Mouse (Mus musculus) Patski (cell line): ENCODE results near the gene Mlst8. TPM values are rescaled to one million over a fixed set of nuclear protein-coding genes. Genes with fewer than 3 reads are reported as not detected.
A peak's percentile ranks its signal among the peaks of the same experiment; 100 is the strongest.
"Not testable (repeated sequence)": the region's sequence is repeated elsewhere in the genome, so short reads cannot be mapped to it uniquely, and the experiment has no call there.

Experiments used
- ATAC-seq: fragments of 100-300 bp; one replicate; pipeline ENCODE4 v1.8.0; 2021
- CTCF ChIA-PET: fragments of 350-600 bp; sonication (Branson Sonifier 250); formaldehyde crosslinking; loops from one replicate; lab custom pipeline; 2022; ENCODE audit warnings: inconsistent platforms; lab: Charles Lee
- POLR2A ChIA-PET: fragments of 350-600 bp; sonication (Branson Sonifier 250); formaldehyde crosslinking; loops from one replicate; lab custom pipeline; 2022; ENCODE audit warnings: antibody characterized with exemption, inconsistent platforms; lab: Charles Lee
- DNase-seq: peaks from one replicate; pipeline ENCODE4 v3.0.0-alpha.2; 2011; ENCODE audit warnings: low read depth, low spot score
- H3K27me3 ChIP-seq: fragments of 371-371 bp; one replicate; pipeline ENCODE4 v1.5.1; 2021
- CTCF ChIP-seq: fragments of 100-300 bp; IDR thresholded peaks from one replicate; pipeline ENCODE4 v1.5.1; 2021
- in situ Hi-C: fragments of 300-500 bp; cut with MboI; formaldehyde crosslinking; loops from 3 replicates; pipeline ENCODE4 v1.11.1; 2018; ENCODE audit warnings: low pct_unique_long_range_greater_than_20kb, mixed read lengths
- polyA plus RNA-seq: library from polyadenylated mRNA; unstranded; gene quantifications from one replicate; pipeline ENCODE4 v1.2.3, GENCODE M21; 2021

Gene Mlst8
- polyA plus RNA-seq, 1 experiment from 2014 or later, result 23.1 TPM

DNA sequence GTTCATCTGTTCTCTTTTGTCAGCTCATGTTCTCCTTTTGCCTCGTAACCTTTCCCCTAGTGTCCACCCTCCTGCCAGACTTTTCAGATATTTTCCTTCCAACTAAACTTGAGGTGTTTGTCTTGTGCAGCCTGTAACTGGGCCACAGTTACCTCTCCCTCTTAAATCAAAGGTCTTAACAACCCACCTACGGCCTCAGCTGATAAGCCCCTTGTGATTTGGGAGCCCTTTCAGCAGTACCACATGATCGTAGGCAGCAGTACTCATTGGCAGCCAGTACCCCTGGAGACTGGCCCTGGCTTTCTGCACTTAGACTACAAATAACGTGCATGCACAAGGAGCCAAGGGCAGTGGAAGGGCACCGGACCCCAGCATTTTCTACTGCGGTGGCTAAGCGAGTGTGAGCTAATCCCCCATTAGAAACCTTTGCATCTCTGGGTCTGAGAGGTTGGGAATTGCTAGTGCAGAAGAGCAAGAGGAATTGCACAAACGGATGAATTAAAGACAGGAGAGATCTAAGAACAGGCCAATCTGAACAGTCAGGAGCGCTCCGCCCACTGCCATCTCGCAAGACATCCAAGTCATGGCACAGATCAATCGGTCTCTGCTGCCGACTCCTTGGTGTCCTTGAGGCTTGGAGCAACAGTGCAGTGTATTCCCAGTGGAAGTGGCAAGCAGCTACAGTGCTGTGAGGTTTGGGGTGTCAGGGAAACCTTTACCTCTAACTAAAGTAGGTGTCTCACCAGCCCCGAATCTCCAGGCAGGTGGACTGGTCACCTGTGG is 49.5 kb downstream of the Mlst8 start:
- TF ChIP-seq CTCF, result no peak
- no peak for ATAC-seq
- CTCF ChIA-PET, result interaction anchor here (0.6 kb wide), 1 partner anchor 16 kb away, joined by 3 read pairs; no protein-coding TSS in a partner anchor
- in situ Hi-C loops, result no loop called here
- no peaks in the 10 kb centered on the region for H3K27me3 ChIP-seq
- no peak for DNase-seq
- POLR2A ChIA-PET, result interaction anchor here (0.6 to 1.1 kb wide), 2 partner anchors 43 to 166 kb away, joined by 3 to 4 read pairs; no protein-coding TSS in a partner anchor

DNA sequence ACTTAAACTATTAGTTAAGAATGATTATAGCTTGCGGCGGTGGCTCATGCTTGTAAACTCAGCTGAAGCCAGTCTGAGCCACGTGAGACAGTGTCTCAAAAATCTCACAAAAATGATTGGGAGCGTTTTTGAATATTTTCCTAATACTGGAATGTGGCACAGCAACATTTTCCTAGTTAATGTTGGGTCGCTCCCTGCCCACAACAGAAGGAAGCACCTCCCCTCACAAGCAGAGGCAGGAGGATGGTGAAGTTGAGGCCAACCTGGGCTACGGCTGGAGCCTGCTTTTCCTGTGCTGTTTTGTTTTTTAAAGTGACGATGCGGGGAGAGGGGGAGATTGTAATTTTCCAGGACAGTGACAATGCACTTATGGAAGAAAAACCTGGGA is 51.7 kb downstream of the Mlst8 start:
- DNase-seq (no peak), ATAC-seq (no peak)
- in situ Hi-C loops, result no loop called here
- ChIA-PET POLR2A (interaction anchor here (0.8 to 1.0 kb wide), 2 partner anchors 11 to 50 kb away, joined by 3 read pairs; no protein-coding TSS in a partner anchor), CTCF (interaction anchor here (0.7 to 1.0 kb wide), 2 partner anchors 8 to 10 kb away, joined by 3 read pairs; no protein-coding TSS in a partner anchor)
- no peak for TF ChIP-seq CTCF
- H3K27me3 ChIP-seq, result no peaks in the 10 kb centered on the region

DNA sequence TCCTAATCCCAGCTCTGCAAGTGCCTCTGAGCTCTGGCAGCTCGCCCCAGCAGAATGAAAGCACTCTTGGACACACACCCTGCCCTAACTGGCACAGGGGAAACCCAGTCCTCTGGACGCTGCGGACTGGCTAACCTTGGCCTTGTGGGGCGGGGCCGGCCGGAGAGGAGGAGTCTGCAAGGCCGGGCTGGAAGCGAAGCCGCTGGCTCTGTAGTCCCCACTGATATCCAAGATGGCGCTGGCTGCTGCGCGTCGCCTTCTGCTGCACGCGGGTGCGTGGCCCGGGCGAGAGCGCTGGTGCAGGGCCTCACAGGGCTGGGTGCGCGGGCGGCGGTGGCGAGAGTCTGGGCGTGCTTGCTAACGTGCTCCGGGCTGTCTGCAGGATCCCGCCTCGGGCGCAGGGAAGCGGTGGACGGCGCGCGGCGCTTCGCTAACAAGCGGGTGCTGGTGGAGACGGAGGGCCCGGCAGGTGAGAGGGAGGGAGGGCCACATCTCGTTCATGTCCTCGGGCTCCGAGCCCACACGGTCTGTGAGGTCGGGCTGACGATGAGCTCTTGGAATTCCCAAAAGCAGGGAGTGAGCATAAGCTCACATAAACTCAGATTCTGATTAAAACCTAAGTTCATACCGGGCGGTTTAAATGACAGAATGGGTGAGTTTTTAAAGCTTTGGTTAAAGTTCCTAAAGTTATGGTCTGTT is 52.3 kb downstream of the Mlst8 start, which contains the start of gene Eci1:
Gene Eci1 (plus strand): TSS at position 171 of the 699 bp plus-strand sequence.
- ATAC-seq (peak; percentile 99), DNase-seq (peak; percentile 77)
- no peaks in the 10 kb centered on the region for H3K27me3 ChIP-seq
- CTCF ChIA-PET, result interaction anchor here (0.7 to 1.0 kb wide), 2 partner anchors 9 to 10 kb away, joined by 3 read pairs; no protein-coding TSS in a partner anchor
- POLR2A ChIA-PET, result interaction anchor here (0.7 to 1.0 kb wide), 3 partner anchors 11 to 50 kb away, joined by 3 read pairs; no protein-coding TSS in a partner anchor
- no peak for TF ChIP-seq CTCF
- in situ Hi-C loops, result no loop called here

GRCm38 (mm10) chr17:24425905-24426304 is 53.0 kb downstream of the Mlst8 start:
- in situ Hi-C loops, result no loop called here
- TF ChIP-seq CTCF, result no peak
- no peaks in the 10 kb centered on the region for H3K27me3 ChIP-seq
- POLR2A ChIA-PET, result interaction anchor here (0.7 kb wide), 1 partner anchor 26 kb away, joined by 3 read pairs; no protein-coding TSS in a partner anchor
- CTCF ChIA-PET, result no interaction called here
- ATAC-seq, result peak; percentile 1
- no peak for DNase-seq

GRCm38 (mm10) chr17:24425326-24425725 is 53.6 kb downstream of the Mlst8 start:
- H3K27me3 ChIP-seq, DNase-seq, in situ Hi-C loops, ATAC-seq, POLR2A ChIA-PET, CTCF ChIA-PET: not testable (repeated sequence)

- no peak for TF ChIP-seq CTCF
- ChIA-PET POLR2A (no interaction called here), CTCF (interaction anchor here (0.7 kb wide), 1 partner anchor 20 kb away, joined by 3 read pairs; no protein-coding TSS in a partner anchor)
- ATAC-seq (no peak), DNase-seq (no peak)
- no peaks in the 10 kb centered on the region for H3K27me3 ChIP-seq
- in situ Hi-C loops, result no loop called here
These were observed 54.4 kb downstream of the Mlst8 start for GRCm38 (mm10) chr17:24424489-24424888.

Other genes starting within 250 kb of the Mlst8 start
- 12.9 TPM for gene Ccnf, start 227.6 kb downstream of the Mlst8 start, polyA plus RNA-seq
- gene Abca17, start 128.0 kb downstream of the Mlst8 start, polyA plus RNA-seq, result 0.08 TPM
- 53.4 TPM for gene Abca3, start 127.1 kb downstream of the Mlst8 start, polyA plus RNA-seq
- gene Rnps1, start 64.5 kb downstream of the Mlst8 start, polyA plus RNA-seq, result 98.5 TPM
- gene Eci1, start 52.4 kb downstream of the Mlst8 start, polyA plus RNA-seq, result 106 TPM
- gene Dnase1l2, start 36.0 kb downstream of the Mlst8 start, polyA plus RNA-seq, result 3.5 TPM
- 36.9 TPM for gene E4f1, start 8.8 kb downstream of the Mlst8 start, polyA plus RNA-seq
- gene Pgp, start 8.7 kb downstream of the Mlst8 start, polyA plus RNA-seq, result 41.3 TPM
- gene Bricd5, start 5.2 kb downstream of the Mlst8 start, polyA plus RNA-seq, result 0.06 TPM
- 1.0 TPM for gene Caskin1, start 9.5 kb upstream of the Mlst8 start, polyA plus RNA-seq
- gene Traf7, start 48.9 kb upstream of the Mlst8 start, polyA plus RNA-seq, result 154 TPM
- gene Rab26, start 55.1 kb upstream of the Mlst8 start, polyA plus RNA-seq, result 0.40 TPM
- 41.0 TPM for gene Pkd1, start 70.8 kb upstream of the Mlst8 start, polyA plus RNA-seq
- gene Tsc2, start 153.6 kb upstream of the Mlst8 start, polyA plus RNA-seq, result 93.5 TPM
- gene Nthl1, start 153.6 kb upstream of the Mlst8 start, polyA plus RNA-seq, result 33.4 TPM
- 32.3 TPM for gene Slc9a3r2, start 171.2 kb upstream of the Mlst8 start, polyA plus RNA-seq
- gene Npw, start 179.4 kb upstream of the Mlst8 start, polyA plus RNA-seq, result not detected
- 48.0 TPM for gene Zfp598, start 190.6 kb upstream of the Mlst8 start, polyA plus RNA-seq
- gene Syngr3, start 210.9 kb upstream of the Mlst8 start, polyA plus RNA-seq, result 2.7 TPM
- 47.6 TPM for gene Gfer, start 217.1 kb upstream of the Mlst8 start, polyA plus RNA-seq
- 2.4 TPM for gene Noxo1, start 217.2 kb upstream of the Mlst8 start, polyA plus RNA-seq
- 66.1 TPM for gene Tbl3, start 228.6 kb upstream of the Mlst8 start, polyA plus RNA-seq
- 0.08 TPM for gene Rnf151, start 239.0 kb upstream of the Mlst8 start, polyA plus RNA-seq
- gene Rps2, start 239.0 kb upstream of the Mlst8 start, polyA plus RNA-seq, result 1,141 TPM
- 362 TPM for gene Ndufb10, start 245.4 kb upstream of the Mlst8 start, polyA plus RNA-seq
- gene Rpl3l, start 248.7 kb upstream of the Mlst8 start, polyA plus RNA-seq, result 0.15 TPM